Mouse (Mus musculus) forebrain, embryonic 16.5 days (tissue): ENCODE data around the gene Tet1. TPM values are rescaled to one million over a fixed set of nuclear protein-coding genes. Genes with fewer than 3 reads are reported as not detected.

Experiments
- polyA plus RNA-seq: library from polyadenylated mRNA; unstranded; fragments of >200 nt; fragmentation: Nextera tagmentation; extraction: Ambion mirVana; gene quantifications from 2 replicates; pipeline ENCODE4 v1.2.1, GENCODE M21; 2015

Tet1 gene
- polyA plus RNA-seq, 1 experiment from 2014 or later, result 41.5 TPM

Other genes starting within 250 kb of the Tet1 start
- gene Stox1, start 182.9 kb downstream of the Tet1 start, polyA plus RNA-seq, result 3.0 and 3.3 TPM in 2 replicates
- gene Ccar1, start 116.7 kb downstream of the Tet1 start, polyA plus RNA-seq, result 126 and 137 TPM in 2 replicates
- 18.0 and 18.7 TPM in 2 replicates for gene Slc25a16, start 11.6 kb upstream of the Tet1 start, polyA plus RNA-seq
- 6.6 and 8.8 TPM in 2 replicates for gene Dna2, start 38.0 kb upstream of the Tet1 start, polyA plus RNA-seq
- 60.5 and 73.0 TPM in 2 replicates for gene Rufy2, start 71.2 kb upstream of the Tet1 start, polyA plus RNA-seq
- gene Hnrnph3, start 115.2 kb upstream of the Tet1 start, polyA plus RNA-seq, result 196 and 205 TPM in 2 replicates
- 1.3 and 1.7 TPM in 2 replicates for gene Pbld2, start 115.3 kb upstream of the Tet1 start, polyA plus RNA-seq
- 0.62 and 0.99 TPM in 2 replicates for gene Pbld1, start 151.2 kb upstream of the Tet1 start, polyA plus RNA-seq
- gene Atoh7, start 190.7 kb upstream of the Tet1 start, polyA plus RNA-seq, result 0.94 and 0.98 TPM in 2 replicates